Mouse (Mus musculus) G1E-ER4 (cell line): ENCODE results near the gene Tfrc. TPM values are rescaled to one million over a fixed set of nuclear protein-coding genes. Genes with fewer than 3 reads are reported as not detected.

Experiments used
- GATA1 ChIP-seq: IDR thresholded peaks from one replicate; pipeline ENCODE4 v1.8.0; 2012; ENCODE audit warnings: low read length, inconsistent platforms
- polyA plus RNA-seq: library from polyadenylated mRNA; stranded (reverse); fragments of >175 nt; gene quantifications from 2 replicates; pipeline ENCODE4 v1.2.3, GENCODE M21; 2012

The Tfrc gene
- polyA plus RNA-seq, 1 experiment, result 18.2 TPM

GRCm38 (mm10) chr16:32670354-32671124 lies 61.8 kb downstream of the Tfrc start:
- no peak for TF ChIP-seq GATA1

- no peak for TF ChIP-seq GATA1
Observed at GRCm38 (mm10) chr16:32671206-32671887, 62.6 kb downstream of the Tfrc start.

- TF ChIP-seq GATA1, result no peak
Observed at GRCm38 (mm10) chr16:32672250-32672649, 63.5 kb downstream of the Tfrc start.

- TF ChIP-seq GATA1, result no peak
Observed at GRCm38 (mm10) chr16:32672861-32673560, 64.3 kb downstream of the Tfrc start.

- TF ChIP-seq GATA1, result no peak
Observed at GRCm38 (mm10) chr16:32674121-32674740, 65.5 kb downstream of the Tfrc start.

GRCm38 (mm10) chr16:32677040-32677700 lies 68.5 kb downstream of the Tfrc start:
- TF ChIP-seq GATA1, result no peak

GRCm38 (mm10) chr16:32677903-32678302 lies 69.2 kb downstream of the Tfrc start:
- no peak for TF ChIP-seq GATA1

- no peak for TF ChIP-seq GATA1
Observed at GRCm38 (mm10) chr16:32678812-32679211, 70.1 kb downstream of the Tfrc start.

GRCm38 (mm10) chr16:32679976-32680375 lies 71.3 kb downstream of the Tfrc start:
- no peak for TF ChIP-seq GATA1

- TF ChIP-seq GATA1, result no peak
Observed at GRCm38 (mm10) chr16:32680806-32681205, 72.1 kb downstream of the Tfrc start.

- TF ChIP-seq GATA1, result no peak
Observed at GRCm38 (mm10) chr16:32682194-32682593, 73.5 kb downstream of the Tfrc start.

Other genes starting within 250 kb of the Tfrc start
- gene Tm4sf19, start 208.4 kb upstream of the Tfrc start, polyA plus RNA-seq, result not detected in 2 replicates
- gene Tctex1d2, start 189.2 kb upstream of the Tfrc start, polyA plus RNA-seq, result 0.08 and 0.10 TPM in 2 replicates
- 50.1 and 64.7 TPM in 2 replicates for gene Pcyt1a, start 178.0 kb upstream of the Tfrc start, polyA plus RNA-seq
- 0.04 and 0.11 TPM in 2 replicates for gene Slc51a, start 121.0 kb upstream of the Tfrc start, polyA plus RNA-seq
- not detected in 2 replicates for gene Zdhhc19, start 112.7 kb upstream of the Tfrc start, polyA plus RNA-seq
- 155 and 164 TPM in 2 replicates for gene Tnk2, start 35.0 kb downstream of the Tfrc start, polyA plus RNA-seq
- gene Muc4, start 127.0 kb downstream of the Tfrc start, polyA plus RNA-seq, result not detected in 2 replicates
- gene Muc20, start 188.5 kb downstream of the Tfrc start, polyA plus RNA-seq, result not detected in 2 replicates
- not detected in 2 replicates for gene Smbd1, start 201.6 kb downstream of the Tfrc start, polyA plus RNA-seq